Mouse (Mus musculus) adrenal gland, adult 8-10 months (tissue): ENCODE measurements around the gene Ippk. TPM values are rescaled to one million over a fixed set of nuclear protein-coding genes. Genes with fewer than 3 reads are reported as not detected.

Experiments used
- DNase-seq: peaks from one replicate; pipeline ENCODE4 v3.0.0; 2022
- total RNA-seq, 4 experiments: library from RNA; stranded (reverse); gene quantifications; 2 replicates each; pipeline ENCODE4 v1.2.4; 2022

Ippk gene
- total RNA-seq, 4 experiments from 2014 or later = 38.1 to 43.5 (median 39.4) TPM

GRCm38 (mm10) chr13:49485388-49485787, 64.3 kb downstream of the Ippk start:
- no peak for DNase-seq

GRCm38 (mm10) chr13:49492376-49493368, 71.6 kb downstream of the Ippk start, which contains the start of gene Tes3-ps:
TSS of gene Tes3-ps (plus strand) at chr13:49493318.
- no peak for DNase-seq

GRCm38 (mm10) chr13:49504510-49504909, 83.5 kb downstream of the Ippk start, which contains the start of gene Ecm2:
TSS of gene Ecm2 (plus strand) at chr13:49504810.
- no peak for DNase-seq

- no peak for DNase-seq
Observed at GRCm38 (mm10) chr13:49505776-49506175, 84.7 kb downstream of the Ippk start.

GRCm38 (mm10) chr13:49507176-49507575, 86.1 kb downstream of the Ippk start:
- no peak for DNase-seq

Other genes starting within 250 kb of the Ippk start
- gene Ninj1, start 233.8 kb upstream of the Ippk start, total RNA-seq = 10 to 100 TPM; 55.5 to 58.6 (median 58.0) TPM
- gene Card19, start 205.2 kb upstream of the Ippk start, total RNA-seq = 10 to 100 TPM; 44.8 to 81.7 (median 62.8) TPM
- 10 to 100 TPM in 2 of 4 experiments, 1 to 10 TPM in 2; 3.0 to 97.4 (median 38.5) TPM for gene Susd3, start 172.5 kb upstream of the Ippk start, total RNA-seq
- gene Fgd3, start 100.9 kb upstream of the Ippk start, total RNA-seq = 1 to 10 TPM; 4.5 to 4.7 (median 4.6) TPM
- gene Bicd2, start 79.7 kb upstream of the Ippk start, total RNA-seq = 10 to 100 TPM; 37.2 to 48.4 (median 40.9) TPM
- gene Tes3-ps, start 72.1 kb downstream of the Ippk start, total RNA-seq = 1 to 10 TPM; 1.5 to 2.2 (median 1.7) TPM
- gene Ecm2, start 83.6 kb downstream of the Ippk start, total RNA-seq = 10 to 100 TPM in 1 of 4 experiments, 1 to 10 TPM in 3; 6.0 to 10.1 (median 7.9) TPM
- 1 to 10 TPM; 2.0 to 5.8 (median 2.9) TPM for gene Aspn, start 123.2 kb downstream of the Ippk start, total RNA-seq
- gene Omd, start 161.2 kb downstream of the Ippk start, total RNA-seq = 1 to 10 TPM; 3.1 to 6.9 (median 5.5) TPM
- gene Ogn, start 186.8 kb downstream of the Ippk start, total RNA-seq = 10 to 100 TPM; 52.2 to 83.6 (median 61.4) TPM
- gene Cenpp, start 231.5 kb downstream of the Ippk start, total RNA-seq = 1 to 10 TPM in 2 of 4 experiments, under 1 TPM in 2; 0.58 to 1.1 (median 0.96) TPM
- 10 to 100 TPM; 17.9 to 23.1 (median 21.0) TPM for gene Nol8, start 231.8 kb downstream of the Ippk start, total RNA-seq